Mouse (Mus musculus) liver, postnatal 0 days (tissue): Measurements from ENCODE around the gene Fbxo36. TPM values are rescaled to one million over a fixed set of nuclear protein-coding genes. Genes with fewer than 3 reads are reported as not detected.

Source experiments
- ATAC-seq: fragments of 200-750 bp; cut with Nextera tagmentation; 2 replicates; pipeline ENCODE4 v1.8.0; 2017; ENCODE audit warnings: mild to moderate bottlenecking, moderate library complexity
- DNase-seq: peaks from one replicate; pipeline ENCODE4 v3.0.0-alpha.2; 2016
- H3K27ac ChIP-seq: fragments of 300-500 bp; sonication (generic); 2 replicates; pipeline ENCODE4 v1.5.1; 2014; ENCODE audit warnings: antibody characterized with exemption, moderate library complexity, mild to moderate bottlenecking, low read depth
- H3K27me3 ChIP-seq: fragments of 300-500 bp; sonication (generic); 2 replicates; pipeline ENCODE4 v1.6.1; 2014; ENCODE audit warnings: low read length, control low read depth, mixed read lengths; ENCODE audit not compliant: insufficient read depth
- H3K36me3 ChIP-seq: fragments of 300-500 bp; sonication (generic); replicated peaks from 2 replicates; pipeline ENCODE4 v1.6.1; 2014; ENCODE audit warnings: mild to moderate bottlenecking, control low read depth, low read length, moderate library complexity, mixed read lengths; ENCODE audit not compliant: insufficient read depth
- H3K4me1 ChIP-seq: fragments of 300-500 bp; sonication (generic); 2 replicates; pipeline ENCODE4 v1.6.1; 2014; ENCODE audit warnings: antibody characterized with exemption, mild to moderate bottlenecking, control low read depth; ENCODE audit not compliant: insufficient read depth
- H3K4me2 ChIP-seq: fragments of 300-500 bp; sonication (generic); 2 replicates; pipeline ENCODE4 v1.6.1; 2014; ENCODE audit warnings: low read depth, mild to moderate bottlenecking, low read length, moderate library complexity, mixed read lengths
- H3K4me3 ChIP-seq: fragments of 300-500 bp; sonication (generic); 2 replicates; pipeline ENCODE4 v1.5.1; 2014; ENCODE audit warnings: low read depth, low read length
- H3K9ac ChIP-seq: fragments of 300-500 bp; sonication (generic); replicated peaks from 2 replicates; pipeline ENCODE4 v1.6.1; 2014; ENCODE audit warnings: mild to moderate bottlenecking, moderate library complexity
- H3K9me3 ChIP-seq: fragments of 300-500 bp; sonication (generic); 2 replicates; pipeline ENCODE4 v1.6.1; 2016; ENCODE audit warnings: mild to moderate bottlenecking, control low read depth, low read length, mixed read lengths
- CTCF ChIP-seq: sonication (generic); IDR thresholded peaks from 2 replicates; pipeline ENCODE4 v1.5.1; 2016; ENCODE audit warnings: antibody characterized with exemption, low read depth
- EP300 ChIP-seq: IDR thresholded peaks from 2 replicates; pipeline ENCODE4 v1.6.1; 2016; ENCODE audit warnings: antibody characterized with exemption, low read depth, mild to moderate bottlenecking
- WGBS: fragments of 180-500 bp; shearing (Covaris S2); extraction: QIAGEN DNeasy Blood & Tissue Kit; methylation state at CpG from one replicate; pipeline ENCODE4 v1.1.7; 2014; ENCODE audit not compliant: insufficient replicate concordance; 5-methylcytosine and 5-hydroxymethylcytosine counted together
- polyA plus RNA-seq: library from polyadenylated mRNA; unstranded; fragments of >200 nt; fragmentation: Nextera tagmentation; extraction: Ambion mirVana; gene quantifications from 2 replicates; pipeline ENCODE4 v1.2.1, GENCODE M21; 2015

Fbxo36 gene
- polyA plus RNA-seq, 1 experiment from 2014 or later: 16.4 TPM

DNA sequence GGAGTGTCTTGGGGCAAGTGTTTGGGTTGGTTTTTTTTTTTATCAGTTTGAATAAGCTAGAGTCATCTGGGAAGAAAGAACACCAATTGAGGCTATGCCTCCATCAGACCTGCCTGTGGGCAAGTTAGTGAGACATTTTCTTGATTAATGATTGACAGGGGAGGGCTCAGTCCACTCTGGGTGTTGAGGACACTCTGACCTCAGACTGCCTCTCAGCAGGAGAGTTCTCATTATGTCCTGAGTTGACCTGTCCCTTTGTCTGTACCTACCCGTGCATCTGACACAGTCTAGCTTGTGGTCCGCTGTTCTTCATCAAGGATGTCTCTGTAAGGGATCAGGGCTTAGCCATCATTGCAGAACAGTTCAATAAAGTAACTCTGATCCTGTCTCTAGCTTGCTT, 107.7 kb downstream of the Fbxo36 start:
- TF ChIP-seq EP300 (no peak), CTCF (no peak)
- Histone ChIP-seq H3K27me3 (no peaks in the 10 kb centered on the region), H3K4me3 (no peak overlapping the region), H3K36me3 (no peaks in the 10 kb centered on the region), H3K9me3 (no peaks in the 10 kb centered on the region), H3K27ac (no peak overlapping the region), H3K4me2 (no peak overlapping the region), H3K9ac (no peak overlapping the region), H3K4me1 (no peaks in the 10 kb centered on the region)
- 53% methylated on average over 2 of the region's 2 CpGs for WGBS
- ATAC-seq (peak; percentile 68; the same call in 1 of the 2 replicates), DNase-seq (no peak)

Other genes starting within 250 kb of the Fbxo36 start
- gene Dner, start 143.6 kb upstream of the Fbxo36 start, polyA plus RNA-seq: not detected in 2 replicates
- 19.5 and 21.2 TPM in 2 replicates for gene Trip12, start 675 bp downstream of the Fbxo36 start, polyA plus RNA-seq
- gene Slc16a14, start 95.3 kb downstream of the Fbxo36 start, polyA plus RNA-seq: 0.05 TPM in 1 of 2 replicates, not detected in the other